Mouse (Mus musculus): ENCODE measurements around the gene Tmem206. TPM values are rescaled to one million over a fixed set of nuclear protein-coding genes. Genes with fewer than 3 reads are reported as not detected.
A peak's percentile ranks its signal among the peaks of the same experiment; 100 is the strongest.

Tmem206 gene
- polyA plus RNA-seq, 1 experiment from 2014 or later: 17.8 TPM

- Histone ChIP-seq H3K9me3 (no peaks in the 10 kb centered on the region), H3K4me3 (no peak overlapping the region), H3K36me3 (no peaks in the 10 kb centered on the region), H3K27me3 (no peaks in the 10 kb centered on the region), H3K4me2 (no peak overlapping the region), H3K27ac (no peak overlapping the region), H3K4me1 (peaks cover 11% of the 10 kb centered on the region), H3K9ac (no peak overlapping the region)
- 20% methylated on average over 3 of the region's 3 CpGs for WGBS
- ATAC-seq (ENCODE audit: insufficient number of reproducible peaks, low FRiP score, low TSS enrichment, low read depth): no peak
These were observed 65.6 kb downstream of the Tmem206 start for GRCm38 (mm10) chr1:191391311-191391710.

GRCm38 (mm10) chr1:191393536-191393935, 67.8 kb downstream of the Tmem206 start:
- Histone ChIP-seq H3K4me3 (no peak overlapping the region), H3K36me3 (no peaks in the 10 kb centered on the region), H3K9me3 (no peaks in the 10 kb centered on the region), H3K9ac (no peak overlapping the region), H3K4me1 (peaks cover 14% of the 10 kb centered on the region), H3K4me2 (no peak overlapping the region), H3K27me3 (no peaks in the 10 kb centered on the region), H3K27ac (no peak overlapping the region)
- WGBS: 75% methylated on average over 3 of the region's 3 CpGs
- ATAC-seq (ENCODE audit: insufficient number of reproducible peaks, low FRiP score, low TSS enrichment, low read depth): no peak

GRCm38 (mm10) chr1:191394126-191394525, 68.4 kb downstream of the Tmem206 start:
- no peak overlapping the region for H3K4me2 ChIP-seq
- H3K4me3 ChIP-seq: no peak overlapping the region
- no peaks in the 10 kb centered on the region for H3K27me3 ChIP-seq
- H3K36me3 ChIP-seq: no peaks in the 10 kb centered on the region
- 60% methylated on average over 2 of the region's 2 CpGs for WGBS
- no peaks in the 10 kb centered on the region for H3K9me3 ChIP-seq
- ATAC-seq (ENCODE audit: insufficient number of reproducible peaks, low FRiP score, low TSS enrichment, low read depth): no peak
- no peak overlapping the region for H3K9ac ChIP-seq
- H3K4me1 ChIP-seq: peaks cover 14% of the 10 kb centered on the region
- no peak overlapping the region for H3K27ac ChIP-seq

- Histone ChIP-seq H3K4me2 (peak overlapping the region; percentile 74), H3K9ac (no peak overlapping the region), H3K27ac (no peak overlapping the region), H3K4me1 (peaks cover 14% of the 10 kb centered on the region), H3K4me3 (peak overlapping the region; percentile 81), H3K27me3 (no peaks in the 10 kb centered on the region), H3K36me3 (no peaks in the 10 kb centered on the region), H3K9me3 (no peaks in the 10 kb centered on the region)
- WGBS: 55% methylated on average over 1 of the region's 1 CpGs
- ATAC-seq (ENCODE audit: insufficient number of reproducible peaks, low FRiP score, low TSS enrichment, low read depth): no peak
These were observed 69.5 kb downstream of the Tmem206 start for GRCm38 (mm10) chr1:191395200-191395599.

GRCm38 (mm10) chr1:191395871-191396433, 70.2 kb downstream of the Tmem206 start:
- H3K9ac ChIP-seq: peak overlapping the region; percentile 73
- H3K4me2 ChIP-seq: peak overlapping the region; percentile 74
- H3K9me3 ChIP-seq: no peaks in the 10 kb centered on the region
- ATAC-seq (ENCODE audit: insufficient number of reproducible peaks, low FRiP score, low TSS enrichment, low read depth): no peak
- H3K4me1 ChIP-seq: peaks cover 14% of the 10 kb centered on the region
- peak overlapping the region; percentile 96 for H3K27ac ChIP-seq
- no peaks in the 10 kb centered on the region for H3K36me3 ChIP-seq
- H3K27me3 ChIP-seq: no peaks in the 10 kb centered on the region
- H3K4me3 ChIP-seq: peak overlapping the region; percentile 81
- under 1% methylated on average over 39 of the region's 43 CpGs for WGBS

GRCm38 (mm10) chr1:191396446-191396845, 70.7 kb downstream of the Tmem206 start:
- H3K4me3 ChIP-seq: peak overlapping the region; percentile 81
- no peaks in the 10 kb centered on the region for H3K9me3 ChIP-seq
- H3K36me3 ChIP-seq: no peaks in the 10 kb centered on the region
- H3K9ac ChIP-seq: peak overlapping the region; percentile 73
- no peak; the same call in 1 of the 2 replicates for ATAC-seq (ENCODE audit: insufficient number of reproducible peaks, low FRiP score, low TSS enrichment, low read depth)
- H3K4me1 ChIP-seq: peaks cover 14% of the 10 kb centered on the region
- peak overlapping the region; percentile 74 for H3K4me2 ChIP-seq
- H3K27me3 ChIP-seq: no peaks in the 10 kb centered on the region
- peak overlapping the region; percentile 96 for H3K27ac ChIP-seq
- under 1% methylated on average over 53 of the region's 74 CpGs for WGBS

- Histone ChIP-seq H3K36me3 (no peaks in the 10 kb centered on the region), H3K27ac (peak overlapping the region; percentile 98), H3K4me1 (0 out of 2 replicates have a peak, but pooled peaks cover 11% of the 10 kb centered on the region), H3K4me2 (peak overlapping the region; percentile 74), H3K9ac (peak overlapping the region; percentile 73), H3K4me3 (peak overlapping the region; percentile 81), H3K27me3 (no peaks in the 10 kb centered on the region), H3K9me3 (no peaks in the 10 kb centered on the region)
- WGBS: under 1% methylated on average over 77 of the region's 82 CpGs
- ATAC-seq (ENCODE audit: insufficient number of reproducible peaks, low FRiP score, low TSS enrichment, low read depth): peak; percentile 99
These were observed 71.5 kb downstream of the Tmem206 start for GRCm38 (mm10) chr1:191396897-191397849.

Other genes with a start within 250 kb of the Tmem206 start
- gene Batf3, start 228.1 kb upstream of the Tmem206 start, polyA plus RNA-seq (2015; fragmentation: Nextera tagmentation; extraction: Ambion mirVana): 9.8 and 12.8 TPM in 2 replicates
- not detected in 2 replicates for gene Fam71a, start 161.1 kb upstream of the Tmem206 start, polyA plus RNA-seq (2015; fragmentation: Nextera tagmentation; extraction: Ambion mirVana)
- gene Atf3, start 107.9 kb upstream of the Tmem206 start, polyA plus RNA-seq (2015; fragmentation: Nextera tagmentation; extraction: Ambion mirVana): 8.2 and 11.4 TPM in 2 replicates
- 111 and 112 TPM in 2 replicates for gene Nenf, start 7.7 kb upstream of the Tmem206 start, polyA plus RNA-seq (2015; fragmentation: Nextera tagmentation; extraction: Ambion mirVana)
- 19.0 and 20.6 TPM in 2 replicates for gene Ppp2r5a, start 77.4 kb downstream of the Tmem206 start, polyA plus RNA-seq (2015; fragmentation: Nextera tagmentation; extraction: Ambion mirVana)
- gene Dtl, start 249.6 kb downstream of the Tmem206 start, polyA plus RNA-seq (2015; fragmentation: Nextera tagmentation; extraction: Ambion mirVana): 44.0 and 47.7 TPM in 2 replicates
- gene Ints7, start 249.7 kb downstream of the Tmem206 start, polyA plus RNA-seq (2015; fragmentation: Nextera tagmentation; extraction: Ambion mirVana): 41.3 and 44.6 TPM in 2 replicates